Mouse (Mus musculus) heart, embryonic 15.5 days (tissue): ENCODE data around the gene Sf3b3. TPM values are rescaled to one million over a fixed set of nuclear protein-coding genes. Genes with fewer than 3 reads are reported as not detected.

Experiments used
- ATAC-seq: fragments of 200-750 bp; cut with Nextera tagmentation; replicated peaks from 2 replicates; pipeline ENCODE4 v1.8.0; 2017; ENCODE audit warnings: low read depth, moderate TSS enrichment; ENCODE audit not compliant: insufficient number of reproducible peaks, insufficient read depth, low FRiP score
- H3K27ac ChIP-seq: fragments of 300-500 bp; sonication (generic); 2 replicates; pipeline ENCODE4 v1.5.1; 2015; ENCODE audit warnings: mild to moderate bottlenecking, inconsistent platforms
- H3K27me3 ChIP-seq: fragments of 300-500 bp; sonication (generic); 2 replicates; pipeline ENCODE4 v1.6.1; 2015; ENCODE audit warnings: inconsistent platforms
- H3K36me3 ChIP-seq: fragments of 300-500 bp; sonication (generic); 2 replicates; pipeline ENCODE4 v1.6.1; 2015; ENCODE audit warnings: mild to moderate bottlenecking, inconsistent platforms
- H3K4me1 ChIP-seq: fragments of 300-500 bp; sonication (generic); replicated peaks from 2 replicates; pipeline ENCODE4 v1.6.1; 2015; ENCODE audit warnings: inconsistent platforms
- H3K4me2 ChIP-seq: fragments of 300-500 bp; sonication (generic); 2 replicates; pipeline ENCODE4 v1.6.1; 2015; ENCODE audit warnings: inconsistent platforms, mild to moderate bottlenecking, moderate library complexity
- H3K4me3 ChIP-seq: fragments of 300-500 bp; sonication (generic); 2 replicates; pipeline ENCODE4 v1.5.1; 2015; ENCODE audit warnings: mild to moderate bottlenecking, inconsistent platforms
- H3K9ac ChIP-seq: fragments of 300-500 bp; sonication (generic); 2 replicates; pipeline ENCODE4 v1.6.1; 2015; ENCODE audit warnings: mild to moderate bottlenecking, inconsistent platforms
- H3K9me3 ChIP-seq: fragments of 300-500 bp; sonication (generic); replicated peaks from 2 replicates; pipeline ENCODE4 v1.6.1; 2016; ENCODE audit warnings: inconsistent platforms
- WGBS: fragments of 180-500 bp; shearing (Covaris S2); methylation state at CpG from one replicate; pipeline ENCODE4 v1.1.7; 2015; ENCODE audit warnings: mixed read lengths; 5-methylcytosine and 5-hydroxymethylcytosine counted together
- polyA plus RNA-seq: library from polyadenylated mRNA; unstranded; fragments of >200 nt; fragmentation: Nextera tagmentation; extraction: Ambion mirVana; gene quantifications from 2 replicates; pipeline ENCODE4 v1.2.1, GENCODE M21; 2015

The Sf3b3 gene
- polyA plus RNA-seq, 1 experiment from 2014 or later = 65.1 TPM

DNA sequence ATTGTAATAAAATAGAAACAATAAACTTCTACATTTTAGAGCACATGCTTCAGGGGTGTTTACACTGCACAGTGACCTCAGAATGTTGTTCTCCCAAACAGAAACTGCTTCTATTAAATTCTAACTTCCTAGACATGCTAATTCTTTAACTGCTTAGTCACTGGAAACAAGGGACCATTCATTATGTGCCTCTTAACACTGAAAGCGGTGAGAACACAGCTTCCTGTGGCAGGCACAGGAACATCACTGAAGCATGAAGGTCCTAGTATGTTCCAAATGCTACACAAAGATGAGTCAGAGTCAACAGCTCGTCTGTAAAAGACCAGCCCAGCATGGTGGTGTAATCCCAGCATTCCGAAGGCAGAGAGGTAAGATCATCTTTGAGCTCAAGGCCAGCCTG, 31.3 kb downstream of the Sf3b3 start:
- peaks cover 98% of the 10 kb centered on the region for H3K36me3 ChIP-seq
- no peak overlapping the region for H3K4me3 ChIP-seq
- H3K4me1 ChIP-seq = peaks cover 7% of the 10 kb centered on the region; the same call in 1 of the 2 replicates
- H3K4me2 ChIP-seq = no peak overlapping the region
- H3K27ac ChIP-seq = no peak overlapping the region
- no peak overlapping the region for H3K9ac ChIP-seq
- no peak for ATAC-seq
- H3K27me3 ChIP-seq = no peaks in the 10 kb centered on the region
- no peaks in the 10 kb centered on the region for H3K9me3 ChIP-seq
- 63% methylated on average over 3 of the region's 3 CpGs for WGBS

- 89% methylated on average over 7 of the region's 7 CpGs for WGBS
- H3K4me1 ChIP-seq = peaks cover 27% of the 10 kb centered on the region
- no peak overlapping the region for H3K9ac ChIP-seq
- no peak overlapping the region for H3K4me2 ChIP-seq
- H3K27me3 ChIP-seq = no peaks in the 10 kb centered on the region
- H3K9me3 ChIP-seq = no peaks in the 10 kb centered on the region
- ATAC-seq = no peak
- H3K36me3 ChIP-seq = peaks cover 91% of the 10 kb centered on the region
- no peak overlapping the region for H3K4me3 ChIP-seq
- no peak overlapping the region for H3K27ac ChIP-seq
Measured at GRCm38 (mm10) chr8:110813081-110813812, 33.3 kb downstream of the Sf3b3 start.

DNA sequence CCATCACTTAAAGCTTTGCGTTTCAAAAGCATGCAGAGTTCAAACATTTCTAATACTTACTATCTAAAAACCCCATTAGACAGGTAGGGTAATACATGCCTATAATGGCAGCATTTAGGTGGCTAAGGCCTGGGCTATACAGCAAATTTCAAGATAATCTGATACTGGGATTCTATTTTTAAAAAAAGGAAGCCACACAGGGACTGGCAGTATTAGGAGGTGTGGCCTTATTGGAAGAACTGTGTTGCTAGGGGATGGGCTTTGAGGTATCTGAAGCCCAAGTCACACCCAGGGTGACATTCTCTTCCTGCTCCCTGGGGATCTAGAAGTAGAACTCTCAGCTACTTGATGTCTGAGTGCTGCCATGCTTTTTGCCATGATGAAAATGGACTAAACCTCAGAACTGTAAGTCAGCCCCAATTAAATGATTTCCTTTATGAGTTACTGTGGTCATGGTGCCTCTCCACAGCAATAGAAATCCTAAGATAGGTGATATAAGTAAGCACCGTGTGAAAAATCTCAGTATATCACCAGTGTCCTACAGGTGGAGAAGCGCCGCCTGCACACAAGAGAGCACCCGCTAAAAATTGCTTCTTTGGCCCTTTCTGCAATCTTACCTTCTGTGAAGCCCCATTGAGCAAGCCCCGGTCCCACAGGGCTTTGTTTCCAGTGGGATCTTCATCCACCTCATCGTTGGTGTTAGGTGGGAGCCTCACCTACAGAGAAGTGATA, 34.1 kb downstream of the Sf3b3 start:
- peaks cover 29% of the 10 kb centered on the region for H3K4me1 ChIP-seq
- H3K27me3 ChIP-seq = no peaks in the 10 kb centered on the region
- H3K4me2 ChIP-seq = no peak overlapping the region
- H3K36me3 ChIP-seq = peaks cover 84% of the 10 kb centered on the region
- H3K27ac ChIP-seq = no peak overlapping the region
- no peaks in the 10 kb centered on the region for H3K9me3 ChIP-seq
- H3K9ac ChIP-seq = no peak overlapping the region
- H3K4me3 ChIP-seq = no peak overlapping the region
- WGBS = 94% methylated on average over 7 of the region's 7 CpGs
- ATAC-seq = no peak

- Histone ChIP-seq H3K4me3 (no peak overlapping the region), H3K36me3 (peaks cover 77% of the 10 kb centered on the region), H3K27ac (no peak overlapping the region), H3K27me3 (no peaks in the 10 kb centered on the region), H3K9me3 (no peaks in the 10 kb centered on the region), H3K4me1 (peaks cover 29% of the 10 kb centered on the region), H3K4me2 (no peak overlapping the region), H3K9ac (no peak overlapping the region)
- no peak for ATAC-seq
- WGBS = 88% methylated on average over 7 of the region's 7 CpGs
Measured at GRCm38 (mm10) chr8:110811793-110812192, 34.8 kb downstream of the Sf3b3 start.

GRCm38 (mm10) chr8:110811116-110811515, 35.5 kb downstream of the Sf3b3 start:
- Histone ChIP-seq H3K9ac (no peak overlapping the region), H3K4me3 (no peak overlapping the region), H3K9me3 (no peaks in the 10 kb centered on the region), H3K4me1 (peaks cover 27% of the 10 kb centered on the region), H3K27me3 (no peaks in the 10 kb centered on the region), H3K4me2 (no peak overlapping the region), H3K27ac (no peak overlapping the region), H3K36me3 (peaks cover 70% of the 10 kb centered on the region)
- no peak for ATAC-seq
- WGBS = 96% methylated on average over 3 of the region's 3 CpGs

GRCm38 (mm10) chr8:110810481-110811065, 36.0 kb downstream of the Sf3b3 start:
- no peaks in the 10 kb centered on the region for H3K27me3 ChIP-seq
- no peaks in the 10 kb centered on the region for H3K9me3 ChIP-seq
- peaks cover 27% of the 10 kb centered on the region for H3K4me1 ChIP-seq
- H3K4me3 ChIP-seq = no peak overlapping the region
- H3K4me2 ChIP-seq = no peak overlapping the region
- no peak overlapping the region for H3K9ac ChIP-seq
- 83% methylated on average over 7 of the region's 7 CpGs for WGBS
- H3K27ac ChIP-seq = peak overlapping the region; percentile 10; the same call in 1 of the 2 replicates
- no peak for ATAC-seq
- peaks cover 66% of the 10 kb centered on the region for H3K36me3 ChIP-seq

DNA sequence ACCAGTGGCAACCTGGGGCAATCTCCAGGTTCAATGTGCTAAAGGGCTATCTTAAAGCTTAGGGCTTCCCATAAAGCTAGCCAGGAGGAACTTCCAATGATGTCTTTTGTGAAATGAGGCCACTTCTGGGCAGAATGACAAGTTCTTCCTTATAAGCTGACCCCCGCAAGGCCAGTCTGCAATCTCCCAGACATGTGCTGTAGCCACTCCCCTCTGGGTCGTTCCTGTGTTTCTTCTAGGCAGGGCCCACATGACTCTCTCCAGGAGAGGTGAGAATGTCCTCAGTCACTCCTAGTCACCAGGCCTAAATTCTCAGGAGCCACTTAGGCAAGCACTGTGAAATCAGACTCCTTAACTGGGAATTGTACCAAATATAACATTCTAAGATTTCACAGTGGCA, 36.8 kb downstream of the Sf3b3 start:
- ATAC-seq = no peak
- no peak overlapping the region for H3K4me2 ChIP-seq
- peaks cover 59% of the 10 kb centered on the region for H3K36me3 ChIP-seq
- WGBS = 26% methylated on average over 2 of the region's 2 CpGs
- no peaks in the 10 kb centered on the region for H3K9me3 ChIP-seq
- peak overlapping the region; percentile 21; the same call in 1 of the 2 replicates for H3K27ac ChIP-seq
- peaks cover 28% of the 10 kb centered on the region for H3K4me1 ChIP-seq
- no peaks in the 10 kb centered on the region for H3K27me3 ChIP-seq
- H3K9ac ChIP-seq = no peak overlapping the region
- H3K4me3 ChIP-seq = no peak overlapping the region

GRCm38 (mm10) chr8:110808495-110809472, 37.8 kb downstream of the Sf3b3 start:
- Histone ChIP-seq H3K4me1 (peaks cover 28% of the 10 kb centered on the region), H3K4me3 (no peak overlapping the region), H3K27ac (peak overlapping the region; percentile 64), H3K36me3 (peaks cover 48% of the 10 kb centered on the region), H3K4me2 (no peak overlapping the region), H3K9me3 (no peaks in the 10 kb centered on the region), H3K27me3 (no peaks in the 10 kb centered on the region), H3K9ac (no peak overlapping the region)
- 42% methylated on average over 13 of the region's 13 CpGs for WGBS
- peak; percentile 47 for ATAC-seq

DNA sequence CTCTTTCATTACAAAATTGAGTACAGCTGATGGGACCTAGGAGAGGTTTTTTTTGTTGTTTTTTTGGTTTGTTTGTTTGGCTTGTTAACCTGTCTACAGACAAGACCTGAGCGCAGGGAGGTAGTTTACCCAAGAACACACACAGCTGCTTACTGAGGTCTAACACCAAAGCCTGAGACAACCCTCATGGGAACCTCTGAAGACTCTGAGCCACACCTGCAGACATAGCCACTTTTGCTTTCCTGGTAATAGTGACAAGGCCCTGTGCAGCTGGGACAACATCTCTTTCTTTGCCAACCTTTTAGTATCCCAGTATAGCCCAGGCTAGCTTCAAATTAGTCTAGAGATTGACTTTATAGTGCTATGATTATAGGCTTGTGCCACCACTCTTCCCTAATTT, 40.4 kb downstream of the Sf3b3 start:
- Histone ChIP-seq H3K9ac (no peak overlapping the region), H3K9me3 (no peaks in the 10 kb centered on the region), H3K4me1 (peaks cover 28% of the 10 kb centered on the region), H3K27ac (no peak overlapping the region), H3K4me2 (no peak overlapping the region), H3K36me3 (peaks cover 22% of the 10 kb centered on the region), H3K27me3 (no peaks in the 10 kb centered on the region), H3K4me3 (no peak overlapping the region)
- WGBS = 68% methylated on average over 1 of the region's 1 CpGs
- ATAC-seq = no peak

GRCm38 (mm10) chr8:110805669-110806068, 40.9 kb downstream of the Sf3b3 start, which contains the start of gene Il34:
Gene Il34 (minus strand): TSS chr8:110805924.
- WGBS = 31% methylated on average over 12 of the region's 12 CpGs

More at GRCm38 (mm10) chr8:110805669-110806068, 40.9 kb downstream of the Sf3b3 start, which contains the start of gene Il34:
- peaks cover 28% of the 10 kb centered on the region for H3K4me1 ChIP-seq
- H3K27me3 ChIP-seq = no peaks in the 10 kb centered on the region
- no peak within 1 kb of the TSS for H3K9ac ChIP-seq
- peak within 1 kb of the TSS; percentile 26 for H3K4me2 ChIP-seq
- H3K9me3 ChIP-seq = no peaks in the 10 kb centered on the region
- H3K27ac ChIP-seq = no peak within 1 kb of the TSS
- H3K4me3 ChIP-seq = no peak within 1 kb of the TSS
- H3K36me3 ChIP-seq = peaks cover 17% of the 10 kb centered on the region
- ATAC-seq = no peak; the same call in 1 of the 2 replicates
